Mouse (Mus musculus) intestine, embryonic 16.5 days (tissue): Measurements from ENCODE around the gene Tti1. TPM values are rescaled to one million over a fixed set of nuclear protein-coding genes. Genes with fewer than 3 reads are reported as not detected.

Experiments used
- ATAC-seq: fragments of 200-750 bp; cut with Nextera tagmentation; 2 replicates; pipeline ENCODE4 v1.8.0; 2017; ENCODE audit warnings: moderate TSS enrichment, moderate library complexity
- H3K27ac ChIP-seq: fragments of 300-500 bp; sonication (generic); 2 replicates; pipeline ENCODE4 v1.5.1; 2014; ENCODE audit warnings: mild to moderate bottlenecking, low read length
- H3K27me3 ChIP-seq: fragments of 300-500 bp; sonication (generic); replicated peaks from 2 replicates; pipeline ENCODE4 v1.6.1; 2014; ENCODE audit warnings: low read length, control low read depth, mixed read lengths; ENCODE audit not compliant: control insufficient read depth, insufficient read depth
- H3K36me3 ChIP-seq: fragments of 300-500 bp; sonication (generic); 2 replicates; pipeline ENCODE4 v1.6.1; 2014; ENCODE audit warnings: low read length, control low read depth; ENCODE audit not compliant: control insufficient read depth, insufficient read depth
- H3K4me1 ChIP-seq: fragments of 300-500 bp; sonication (generic); 2 replicates; pipeline ENCODE4 v1.6.1; 2014; ENCODE audit warnings: low read length, control low read depth, mixed read lengths; ENCODE audit not compliant: control insufficient read depth, insufficient read depth
- H3K4me2 ChIP-seq: fragments of 300-500 bp; sonication (generic); 2 replicates; pipeline ENCODE4 v1.6.1; 2014; ENCODE audit warnings: low read depth, low read length, control low read depth
- H3K4me3 ChIP-seq: fragments of 300-500 bp; sonication (generic); 2 replicates; pipeline ENCODE4 v1.5.1; 2014; ENCODE audit warnings: mild to moderate bottlenecking, low read length
- H3K9ac ChIP-seq: fragments of 300-500 bp; sonication (generic); 2 replicates; pipeline ENCODE4 v1.6.1; 2014; ENCODE audit warnings: low read depth, low read length
- H3K9me3 ChIP-seq: fragments of 300-500 bp; sonication (generic); 2 replicates; pipeline ENCODE4 v1.6.1; 2016; ENCODE audit warnings: low read length, control low read depth; ENCODE audit not compliant: control insufficient read depth
- WGBS: fragments of 180-500 bp; shearing (Covaris S2); extraction: QIAGEN DNeasy Blood & Tissue Kit; methylation state at CpG from one replicate; pipeline ENCODE4 v1.1.7; 2014; 5-methylcytosine and 5-hydroxymethylcytosine counted together
- polyA plus RNA-seq: library from polyadenylated mRNA; unstranded; fragments of >200 nt; fragmentation: Nextera tagmentation; extraction: Ambion mirVana; gene quantifications from 2 replicates; pipeline ENCODE4 v1.2.1, GENCODE M21; 2015

Gene Tti1
- polyA plus RNA-seq, 1 experiment from 2014 or later, result 20.2 TPM

DNA sequence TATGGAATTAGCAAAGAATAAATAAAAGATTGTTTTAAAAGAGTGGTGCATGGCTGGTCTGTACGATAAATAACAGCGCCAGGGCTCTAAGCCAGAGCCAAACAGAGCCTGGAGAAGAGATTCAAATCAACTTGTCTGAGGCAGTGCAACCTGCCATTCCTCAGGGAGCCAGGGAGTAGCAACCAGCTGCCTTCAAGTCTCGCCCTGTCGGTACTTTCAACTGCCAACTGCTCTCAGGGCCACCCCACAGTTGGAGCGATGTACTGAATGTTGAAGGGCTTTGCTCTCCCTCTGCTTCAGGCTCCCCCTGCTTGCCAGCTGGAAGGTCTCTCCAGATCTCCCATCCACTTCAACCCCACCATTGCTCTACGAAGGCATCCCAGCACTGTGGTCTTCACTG, 58.1 kb downstream of the Tti1 start:
- ATAC-seq, result no peak
- WGBS, result 57% methylated on average over 6 of the region's 6 CpGs
- Histone ChIP-seq H3K9me3 (no peaks in the 10 kb centered on the region), H3K9ac (no peak overlapping the region), H3K27ac (no peak overlapping the region), H3K27me3 (no peaks in the 10 kb centered on the region), H3K4me1 (no peaks in the 10 kb centered on the region; the same call in 1 of the 2 replicates), H3K36me3 (no peaks in the 10 kb centered on the region), H3K4me3 (no peak overlapping the region), H3K4me2 (no peak overlapping the region)

- Histone ChIP-seq H3K9ac (no peak overlapping the region), H3K9me3 (no peaks in the 10 kb centered on the region), H3K4me2 (no peak overlapping the region), H3K36me3 (no peaks in the 10 kb centered on the region), H3K27ac (no peak overlapping the region), H3K27me3 (no peaks in the 10 kb centered on the region), H3K4me1 (no peaks in the 10 kb centered on the region), H3K4me3 (no peak overlapping the region)
- ATAC-seq, result no peak
- 10% methylated on average over 3 of the region's 3 CpGs for WGBS
Observed at GRCm38 (mm10) chr2:157967856-157968255, 60.4 kb downstream of the Tti1 start.

DNA sequence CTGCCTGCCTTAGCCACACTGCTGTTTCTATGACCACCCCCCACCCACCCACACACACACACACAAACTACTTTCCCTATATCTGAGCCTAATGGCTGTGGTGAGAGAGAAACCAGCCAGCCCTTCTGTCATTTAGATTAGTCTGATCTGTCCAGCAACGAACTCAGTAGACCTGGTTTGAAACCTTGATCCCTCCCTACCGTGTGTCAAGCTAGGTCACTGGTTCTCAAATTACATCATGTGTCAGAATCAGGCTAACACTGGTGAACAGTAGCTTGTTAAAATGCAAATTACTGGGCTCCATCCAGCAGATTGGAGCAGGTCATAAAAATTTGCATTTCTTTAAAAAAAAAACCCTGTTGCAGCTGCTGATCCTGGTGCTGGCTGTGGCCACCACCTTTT, 70.5 kb downstream of the Tti1 start:
- ATAC-seq, result no peak
- Histone ChIP-seq H3K27me3 (no peaks in the 10 kb centered on the region), H3K9me3 (no peaks in the 10 kb centered on the region), H3K4me3 (no peak overlapping the region), H3K4me1 (no peaks in the 10 kb centered on the region), H3K9ac (no peak overlapping the region), H3K4me2 (no peak overlapping the region), H3K36me3 (no peaks in the 10 kb centered on the region), H3K27ac (no peak overlapping the region)
- WGBS, result 3% methylated on average over 2 of the region's 2 CpGs

GRCm38 (mm10) chr2:157953978-157954377, 74.3 kb downstream of the Tti1 start:
- WGBS, result 57% methylated on average over 5 of the region's 5 CpGs
- Histone ChIP-seq H3K36me3 (no peaks in the 10 kb centered on the region), H3K4me1 (no peaks in the 10 kb centered on the region), H3K27me3 (no peaks in the 10 kb centered on the region), H3K27ac (no peak overlapping the region), H3K9me3 (no peaks in the 10 kb centered on the region), H3K4me2 (no peak overlapping the region), H3K4me3 (no peak overlapping the region), H3K9ac (no peak overlapping the region)
- ATAC-seq, result no peak

DNA sequence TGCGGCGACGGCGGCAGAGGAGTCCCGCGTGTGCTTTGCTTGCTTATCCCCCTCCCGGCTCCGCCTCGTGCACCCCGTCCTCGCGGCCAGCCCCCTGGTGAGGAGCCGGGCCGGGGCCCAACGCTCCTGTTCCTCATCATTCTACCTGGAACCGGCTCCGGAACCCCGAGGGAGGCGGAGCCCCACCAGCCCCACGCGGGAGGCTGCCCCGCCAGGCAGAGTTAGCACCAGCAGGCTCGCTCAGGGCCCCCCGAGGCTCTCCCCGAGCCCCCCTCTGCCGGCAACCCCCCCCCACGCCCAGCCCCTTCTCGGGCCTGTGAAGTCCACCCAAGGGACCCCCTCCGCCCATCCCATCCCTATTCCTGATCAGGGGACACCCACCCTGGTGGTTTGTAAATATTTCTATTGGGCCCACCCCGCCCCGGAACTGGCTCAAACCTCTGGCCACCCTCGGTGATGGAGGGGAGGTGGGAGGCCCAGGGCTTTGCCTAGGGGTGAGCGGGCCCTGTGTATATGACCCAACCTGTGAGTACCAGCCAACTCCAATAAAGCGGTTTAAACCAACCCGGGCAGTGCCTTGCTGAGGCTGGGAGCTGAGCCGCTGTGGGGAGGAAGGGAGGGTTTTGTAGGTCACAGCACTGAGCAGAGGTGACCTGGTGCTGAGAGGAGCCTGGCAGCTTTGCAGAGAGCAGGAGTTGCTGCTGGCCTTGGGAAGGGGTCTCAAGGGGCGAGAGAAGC, 83.9 kb downstream of the Tti1 start:
- H3K4me3 ChIP-seq, result peak overlapping the region; percentile 60
- H3K9me3 ChIP-seq, result no peaks in the 10 kb centered on the region
- H3K27ac ChIP-seq, result no peak overlapping the region; the same call in 1 of the 2 replicates
- WGBS, result 14% methylated on average over 37 of the region's 37 CpGs
- H3K4me1 ChIP-seq, result peaks cover 25% of the 10 kb centered on the region
- peak; percentile 17 for ATAC-seq
- no peaks in the 10 kb centered on the region for H3K36me3 ChIP-seq
- H3K4me2 ChIP-seq, result peak overlapping the region; percentile 99
- peak overlapping the region; percentile 73 for H3K9ac ChIP-seq
- peaks cover 26% of the 10 kb centered on the region for H3K27me3 ChIP-seq

GRCm38 (mm10) chr2:157943514-157944155, 84.6 kb downstream of the Tti1 start:
- H3K27me3 ChIP-seq, result peaks cover 26% of the 10 kb centered on the region
- WGBS, result 1% methylated on average over 47 of the region's 47 CpGs
- H3K36me3 ChIP-seq, result no peaks in the 10 kb centered on the region
- H3K9me3 ChIP-seq, result no peaks in the 10 kb centered on the region
- H3K4me2 ChIP-seq, result peak overlapping the region; percentile 99
- H3K4me3 ChIP-seq, result peak overlapping the region; percentile 60
- peak overlapping the region; percentile 73 for H3K9ac ChIP-seq
- H3K27ac ChIP-seq, result no peak overlapping the region; the same call in 1 of the 2 replicates
- peak; percentile 73 for ATAC-seq
- H3K4me1 ChIP-seq, result peaks cover 25% of the 10 kb centered on the region

GRCm38 (mm10) chr2:157940586-157941185, 87.5 kb downstream of the Tti1 start:
- peak overlapping the region; percentile 21; the same call in 1 of the 2 replicates for H3K9ac ChIP-seq
- H3K4me3 ChIP-seq, result no peak overlapping the region
- H3K4me1 ChIP-seq, result peaks cover 27% of the 10 kb centered on the region
- H3K27ac ChIP-seq, result no peak overlapping the region
- no peak for ATAC-seq
- peaks cover 28% of the 10 kb centered on the region for H3K27me3 ChIP-seq
- WGBS, result 8% methylated on average over 18 of the region's 18 CpGs
- no peaks in the 10 kb centered on the region for H3K9me3 ChIP-seq
- no peaks in the 10 kb centered on the region for H3K36me3 ChIP-seq
- H3K4me2 ChIP-seq, result peak overlapping the region; percentile 34

- WGBS, result 80% methylated on average over 4 of the region's 4 CpGs
- no peak overlapping the region for H3K9ac ChIP-seq
- ATAC-seq, result no peak
- no peak overlapping the region for H3K4me2 ChIP-seq
- H3K4me1 ChIP-seq, result peaks cover 24% of the 10 kb centered on the region
- H3K4me3 ChIP-seq, result no peak overlapping the region
- no peak overlapping the region for H3K27ac ChIP-seq
- H3K27me3 ChIP-seq, result peaks cover 18% of the 10 kb centered on the region
- no peaks in the 10 kb centered on the region for H3K9me3 ChIP-seq
- no peaks in the 10 kb centered on the region for H3K36me3 ChIP-seq
Observed at GRCm38 (mm10) chr2:157936676-157937075, 91.6 kb downstream of the Tti1 start.

- ATAC-seq, result peak; percentile 93
- Histone ChIP-seq H3K36me3 (no peaks in the 10 kb centered on the region), H3K9ac (no peak overlapping the region), H3K4me1 (peaks cover 14% of the 10 kb centered on the region), H3K27ac (0 out of 2 replicates have a peak overlapping the region, but pooled peaks have one; percentile 5), H3K27me3 (peaks cover 9% of the 10 kb centered on the region; the same call in 1 of the 2 replicates), H3K4me3 (no peak overlapping the region), H3K4me2 (no peak overlapping the region), H3K9me3 (no peaks in the 10 kb centered on the region)
- 51% methylated on average over 11 of the region's 11 CpGs for WGBS
Observed at GRCm38 (mm10) chr2:157935444-157936171, 92.6 kb downstream of the Tti1 start.
